Mouse (Mus musculus): ENCODE data around the gene Lsamp. TPM values are rescaled to one million over a fixed set of nuclear protein-coding genes. Genes with fewer than 3 reads are reported as not detected.

Gene Lsamp
- total RNA-seq, 2 experiments from 2014 or later, result 1.8 to 2.6 TPM

- no peak for DNase-seq (ENCODE audit: low spot score in 2 of 2)
Observed at GRCm38 (mm10) chr16:40914141-40914540, 930.0 kb downstream of the Lsamp start.

- no peak for DNase-seq (ENCODE audit: low spot score in 2 of 2)
Observed at GRCm38 (mm10) chr16:40930596-40930995, 946.4 kb downstream of the Lsamp start.

DNA sequence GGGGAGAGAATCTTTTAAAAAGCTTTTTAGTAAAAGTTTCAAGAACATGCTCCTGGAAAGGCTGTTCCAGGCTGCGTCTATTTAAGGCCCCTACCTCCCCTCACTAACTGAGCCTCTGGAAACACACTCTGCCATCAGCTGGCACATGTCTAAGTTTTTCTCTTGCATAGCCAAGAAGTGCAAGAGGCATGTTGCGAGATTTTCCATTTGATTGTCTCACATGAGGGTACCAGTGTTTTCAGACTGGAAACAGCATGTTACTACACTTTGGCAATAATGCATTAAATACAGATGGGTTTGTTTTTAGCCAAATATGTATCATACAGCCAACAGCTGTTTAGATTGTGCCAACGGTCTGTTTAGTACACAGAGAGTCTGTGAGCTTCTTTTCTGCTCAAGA, 958.1 kb downstream of the Lsamp start:
- no peak for DNase-seq (ENCODE audit: low spot score in 2 of 2)

- no peak for DNase-seq (ENCODE audit: low spot score in 2 of 2)
Observed at GRCm38 (mm10) chr16:40945834-40946233, 961.7 kb downstream of the Lsamp start.

- no peak for DNase-seq (ENCODE audit: low spot score in 2 of 2)
Observed at GRCm38 (mm10) chr16:40948013-40948412, 963.9 kb downstream of the Lsamp start.

DNA sequence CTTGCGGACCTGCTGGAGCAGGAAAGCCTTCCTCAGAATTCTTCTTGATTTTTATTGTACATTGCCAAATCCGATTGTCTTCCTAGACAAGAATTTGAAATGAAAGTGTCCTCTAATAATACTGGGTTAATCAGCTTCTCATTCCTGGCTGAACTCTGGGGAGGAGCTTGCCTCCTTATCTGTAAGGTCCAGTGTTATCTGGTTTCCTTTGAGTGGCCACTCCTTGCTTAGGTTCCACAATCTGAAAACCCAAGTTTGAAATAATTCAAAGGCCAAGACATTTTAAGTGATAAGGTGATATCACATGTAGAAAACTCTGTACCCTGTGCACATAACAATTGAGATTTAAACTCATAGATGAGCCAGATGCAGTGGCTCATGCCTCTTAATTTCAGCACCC, 975.0 kb downstream of the Lsamp start:
- DNase-seq (ENCODE audit: low spot score in 2 of 2), result no peak

DNA sequence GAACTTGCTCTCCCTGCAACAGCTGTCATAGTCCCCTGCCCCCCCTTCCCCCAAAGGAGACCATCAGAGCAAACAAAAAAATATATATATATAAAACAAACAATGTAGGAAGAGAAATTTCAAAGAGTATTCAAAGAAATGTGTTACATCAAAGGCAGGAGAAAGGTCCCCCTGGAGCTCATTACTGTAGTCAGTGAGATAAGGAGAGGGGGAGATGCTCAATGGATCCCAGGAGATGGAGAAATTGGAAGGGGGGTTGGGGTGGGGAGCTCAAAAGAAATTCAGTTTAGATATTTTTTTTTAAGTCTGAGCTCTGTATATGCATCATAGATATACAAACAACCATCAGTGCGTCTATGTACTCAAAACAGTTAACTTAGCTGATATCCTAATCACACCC, 976.4 kb downstream of the Lsamp start:
- no peak for DNase-seq (ENCODE audit: low spot score in 2 of 2)

GRCm38 (mm10) chr16:40968088-40968860, 984.1 kb downstream of the Lsamp start:
- peak; percentile 45 to 71 for DNase-seq (ENCODE audit: low spot score in 2 of 2)

GRCm38 (mm10) chr16:40971382-40971781, 987.2 kb downstream of the Lsamp start:
- no peak for DNase-seq (ENCODE audit: low spot score in 2 of 2)

DNA sequence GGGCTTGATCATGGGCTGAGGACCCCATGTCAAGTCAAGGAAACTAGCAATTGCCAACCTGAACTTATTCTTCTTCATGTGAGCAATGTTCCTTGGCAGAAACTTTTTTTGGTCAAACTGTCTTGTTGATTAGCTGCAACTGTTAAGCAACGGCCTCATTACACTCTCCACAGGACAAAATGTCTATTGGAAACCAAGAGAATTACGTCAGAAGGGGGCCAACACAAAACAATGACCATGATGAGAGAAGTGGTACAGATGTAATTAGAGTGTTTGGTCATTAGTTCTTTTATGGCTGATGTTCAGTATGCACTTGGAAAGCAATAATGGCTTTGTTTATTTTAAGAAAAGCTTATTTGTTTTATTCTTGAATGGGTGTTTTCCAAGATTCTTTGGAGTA, 989.9 kb downstream of the Lsamp start:
- no peak for DNase-seq (ENCODE audit: low spot score in 2 of 2)

- no peak for DNase-seq (ENCODE audit: low spot score in 2 of 2)
Observed at GRCm38 (mm10) chr16:40983026-40983425, 998.9 kb downstream of the Lsamp start.

DNA sequence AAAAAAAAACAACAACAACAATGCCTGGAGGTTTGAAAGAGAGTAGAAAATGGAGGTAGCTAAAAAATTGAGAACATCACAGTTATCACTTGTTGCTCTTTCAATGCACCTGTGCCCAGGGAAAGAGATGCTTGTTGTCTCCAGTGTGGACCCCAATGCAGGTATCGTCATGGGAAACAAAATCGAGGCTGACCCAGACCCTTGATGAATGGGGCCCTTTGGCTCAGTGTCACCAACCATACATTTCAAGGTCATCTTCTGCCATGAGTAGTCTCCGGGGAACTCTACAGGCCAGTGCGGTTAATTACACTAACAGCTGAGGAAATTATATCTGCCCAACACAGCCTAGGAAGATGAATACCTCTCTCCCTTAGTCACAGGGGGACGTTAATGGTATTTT, 1023.4 kb downstream of the Lsamp start:
- no peak for DNase-seq (ENCODE audit: low spot score in 2 of 2)

- DNase-seq (ENCODE audit: low spot score in 2 of 2), result no peak
Observed at GRCm38 (mm10) chr16:41034746-41035145, 1050.6 kb downstream of the Lsamp start.

DNA sequence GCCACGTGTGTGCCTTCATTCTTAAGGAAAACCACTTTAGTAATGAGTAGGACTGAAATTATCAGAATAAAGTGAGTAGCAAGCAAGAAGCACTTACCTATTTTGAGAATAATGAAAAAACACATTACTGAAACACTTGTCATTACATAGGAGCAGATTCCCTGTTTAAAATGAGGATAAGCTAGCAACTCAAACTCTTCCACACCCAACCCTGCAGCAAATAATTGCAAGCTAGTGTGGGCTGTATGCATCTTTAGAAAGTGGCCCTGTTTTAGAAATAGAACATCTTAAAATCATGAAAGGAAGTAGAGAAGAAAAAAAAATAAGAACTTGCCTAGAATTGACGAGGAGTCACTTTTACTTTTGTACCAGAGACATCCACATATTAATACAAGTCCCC, 1057.5 kb downstream of the Lsamp start:
- DNase-seq (ENCODE audit: low spot score in 2 of 2), result no peak

- DNase-seq (ENCODE audit: low spot score in 2 of 2), result no peak
Observed at GRCm38 (mm10) chr16:41063270-41063857, 1079.2 kb downstream of the Lsamp start.

GRCm38 (mm10) chr16:41073470-41073869, 1089.3 kb downstream of the Lsamp start:
- no peak for DNase-seq (ENCODE audit: low spot score in 2 of 2)

- DNase-seq (ENCODE audit: low spot score in 2 of 2), result no peak
Observed at GRCm38 (mm10) chr16:41088648-41089047, 1104.5 kb downstream of the Lsamp start.

- DNase-seq (ENCODE audit: low spot score in 2 of 2), result no peak
Observed at GRCm38 (mm10) chr16:41090092-41090491, 1105.9 kb downstream of the Lsamp start.

DNA sequence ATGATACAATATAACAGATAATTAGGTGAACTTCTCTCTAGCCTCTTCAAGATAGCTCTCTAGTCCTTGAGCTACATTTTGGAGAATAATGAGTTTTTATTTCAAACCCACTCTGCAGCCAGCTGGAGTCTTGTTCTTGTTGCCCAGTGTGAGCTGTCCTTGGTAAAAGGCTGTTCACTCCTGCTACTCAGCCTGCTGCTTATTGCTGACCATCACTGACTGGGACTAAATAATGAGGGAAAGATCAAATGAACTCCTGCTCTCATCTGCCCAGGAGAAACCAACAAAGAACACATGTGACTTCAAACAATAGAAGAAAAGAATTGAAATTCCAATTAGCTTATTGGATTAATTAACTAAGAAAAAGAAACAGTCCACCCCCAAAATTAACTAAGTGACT, 1107.1 kb downstream of the Lsamp start:
- no peak for DNase-seq (ENCODE audit: low spot score in 2 of 2)

- DNase-seq (ENCODE audit: low spot score in 2 of 2), result no peak
Observed at GRCm38 (mm10) chr16:41102805-41103204, 1118.6 kb downstream of the Lsamp start.

GRCm38 (mm10) chr16:41124361-41124760, 1140.2 kb downstream of the Lsamp start:
- no peak for DNase-seq (ENCODE audit: low spot score in 2 of 2)

- no peak for DNase-seq (ENCODE audit: low spot score in 2 of 2)
Observed at GRCm38 (mm10) chr16:41125051-41125450, 1140.9 kb downstream of the Lsamp start.

GRCm38 (mm10) chr16:41131053-41131452, 1146.9 kb downstream of the Lsamp start:
- no peak for DNase-seq (ENCODE audit: low spot score in 2 of 2)
